Mouse (Mus musculus): ENCODE data around the gene Piezo1. TPM values are rescaled to one million over a fixed set of nuclear protein-coding genes. Genes with fewer than 3 reads are reported as not detected.
"Not testable (repeated sequence)": the region's sequence is repeated elsewhere in the genome, so short reads cannot be mapped to it uniquely, and the experiment has no call there.

Gene Piezo1
- polyA plus RNA-seq, 1 experiment from 2014 or later = 6.4 TPM

GRCm38 (mm10) chr8:122576648-122577022 is 25.5 kb upstream of the Piezo1 start, which contains the start of gene Aprt:
Aprt (minus strand) TSS chr8:122576909.
- H3K4me3 ChIP-seq = peak within 1 kb of the TSS; percentile 51
- no peak within 1 kb of the TSS for H3K27ac ChIP-seq
- WGBS = under 1% methylated on average over 39 of the region's 39 CpGs

GRCm38 (mm10) chr8:122575735-122576647 is 24.9 kb upstream of the Piezo1 start:
- peak overlapping the region; percentile 74 for H3K9ac ChIP-seq
- no peak overlapping the region for H3K27ac ChIP-seq
- peaks cover 23% of the 10 kb centered on the region for H3K36me3 ChIP-seq
- peak; percentile 45 for ATAC-seq (ENCODE audit: low FRiP score, low read depth)
- no peaks in the 10 kb centered on the region for H3K27me3 ChIP-seq (replicated peaks)
- H3K4me1 ChIP-seq = peaks cover 32% of the 10 kb centered on the region
- H3K4me2 ChIP-seq (replicated peaks) = peak overlapping the region; percentile 78
- no peaks in the 10 kb centered on the region for H3K9me3 ChIP-seq
- WGBS = 17% methylated on average over 21 of the region's 21 CpGs
- H3K4me3 ChIP-seq = peak overlapping the region; percentile 51

More at GRCm38 (mm10) chr8:122576648-122577022, 25.5 kb upstream of the Piezo1 start, which contains the start of gene Aprt:
- Histone ChIP-seq H3K27me3 (replicated peaks) (no peaks in the 10 kb centered on the region), H3K9me3 (no peaks in the 10 kb centered on the region), H3K4me1 (peaks cover 32% of the 10 kb centered on the region), H3K36me3 (peaks cover 17% of the 10 kb centered on the region), H3K4me2 (replicated peaks) (peak within 1 kb of the TSS; percentile 78), H3K9ac (peak within 1 kb of the TSS; percentile 74)
- peak; percentile 87 for ATAC-seq (ENCODE audit: low FRiP score, low read depth)

GRCm38 (mm10) chr8:122575286-122575685 is 24.2 kb upstream of the Piezo1 start:
- Histone ChIP-seq H3K4me2 (replicated peaks) (peak overlapping the region; percentile 78), H3K4me3 (no peak overlapping the region), H3K36me3 (peaks cover 30% of the 10 kb centered on the region), H3K27me3 (replicated peaks) (no peaks in the 10 kb centered on the region), H3K27ac (no peak overlapping the region), H3K4me1 (peaks cover 32% of the 10 kb centered on the region), H3K9ac (peak overlapping the region; percentile 74; the same call in 1 of the 2 replicates), H3K9me3 (no peaks in the 10 kb centered on the region)
- ATAC-seq (ENCODE audit: low FRiP score, low read depth) = no peak
- 82% methylated on average over 8 of the region's 8 CpGs for WGBS

GRCm38 (mm10) chr8:122574667-122575251 is 23.6 kb upstream of the Piezo1 start:
- WGBS = 39% methylated on average over 10 of the region's 10 CpGs

GRCm38 (mm10) chr8:122574264-122574663 is 23.1 kb upstream of the Piezo1 start:
- no peak overlapping the region for H3K27ac ChIP-seq
- no peak overlapping the region for H3K4me2 ChIP-seq (replicated peaks)
- no peaks in the 10 kb centered on the region for H3K27me3 ChIP-seq (replicated peaks)
- no peak overlapping the region for H3K4me3 ChIP-seq
- WGBS = 43% methylated on average over 3 of the region's 3 CpGs
- no peak for ATAC-seq (ENCODE audit: low FRiP score, low read depth)
- no peaks in the 10 kb centered on the region for H3K9me3 ChIP-seq
- peaks cover 36% of the 10 kb centered on the region for H3K4me1 ChIP-seq
- H3K9ac ChIP-seq = no peak overlapping the region
- H3K36me3 ChIP-seq = peaks cover 40% of the 10 kb centered on the region

More at GRCm38 (mm10) chr8:122574667-122575251, 23.6 kb upstream of the Piezo1 start:
- no peak for ATAC-seq (ENCODE audit: low FRiP score, low read depth)
- H3K4me2 ChIP-seq (replicated peaks) = peak overlapping the region; percentile 78
- no peaks in the 10 kb centered on the region for H3K9me3 ChIP-seq
- peaks cover 32% of the 10 kb centered on the region for H3K4me1 ChIP-seq
- 0 out of 2 replicates have a peak overlapping the region, but pooled peaks have one; percentile 5 for H3K9ac ChIP-seq
- no peak overlapping the region for H3K4me3 ChIP-seq
- H3K27me3 ChIP-seq (replicated peaks) = no peaks in the 10 kb centered on the region
- no peak overlapping the region for H3K27ac ChIP-seq
- H3K36me3 ChIP-seq = peaks cover 36% of the 10 kb centered on the region

- H3K4me3 ChIP-seq = no peak overlapping the region
- H3K36me3 ChIP-seq = peaks cover 40% of the 10 kb centered on the region
- no peaks in the 10 kb centered on the region for H3K27me3 ChIP-seq (replicated peaks)
- no peak overlapping the region for H3K27ac ChIP-seq
- H3K4me2 ChIP-seq (replicated peaks) = no peak overlapping the region
- H3K9ac ChIP-seq = no peak overlapping the region
- H3K4me1 ChIP-seq = peaks cover 40% of the 10 kb centered on the region
- H3K9me3 ChIP-seq = no peaks in the 10 kb centered on the region
- WGBS = 56% methylated on average over 9 of the region's 9 CpGs
- no peak for ATAC-seq (ENCODE audit: low FRiP score, low read depth)
These were observed 22.4 kb upstream of the Piezo1 start for GRCm38 (mm10) chr8:122573577-122573976.

GRCm38 (mm10) chr8:122573176-122573575 is 22.0 kb upstream of the Piezo1 start:
- 26% methylated on average over 4 of the region's 4 CpGs for WGBS
- not testable (repeated sequence) for H3K27ac ChIP-seq; H3K4me3 ChIP-seq; H3K4me2 ChIP-seq (replicated peaks); H3K9ac ChIP-seq; ATAC-seq (ENCODE audit: low FRiP score, low read depth); H3K27me3 ChIP-seq (replicated peaks); H3K9me3 ChIP-seq
- Histone ChIP-seq H3K4me1 (peaks cover 44% of the 10 kb centered on the region), H3K36me3 (peaks cover 40% of the 10 kb centered on the region)

- Histone ChIP-seq H3K4me3 (no peak overlapping the region), H3K27me3 (replicated peaks) (no peaks in the 10 kb centered on the region), H3K9me3 (no peaks in the 10 kb centered on the region), H3K36me3 (peaks cover 40% of the 10 kb centered on the region), H3K4me2 (replicated peaks) (no peak overlapping the region), H3K9ac (no peak overlapping the region), H3K27ac (no peak overlapping the region), H3K4me1 (peaks cover 46% of the 10 kb centered on the region)
- ATAC-seq (ENCODE audit: low FRiP score, low read depth) = no peak
- 93% methylated on average over 3 of the region's 3 CpGs for WGBS
These were observed 21.6 kb upstream of the Piezo1 start for GRCm38 (mm10) chr8:122572751-122573150.

- H3K36me3 ChIP-seq = peaks cover 40% of the 10 kb centered on the region
- no peak overlapping the region for H3K4me3 ChIP-seq
- no peak overlapping the region for H3K27ac ChIP-seq
- no peak overlapping the region for H3K4me2 ChIP-seq (replicated peaks)
- no peak overlapping the region for H3K9ac ChIP-seq
- WGBS = 95% methylated on average over 17 of the region's 17 CpGs
- ATAC-seq (ENCODE audit: low FRiP score, low read depth) = no peak
- no peaks in the 10 kb centered on the region for H3K27me3 ChIP-seq (replicated peaks)
- H3K9me3 ChIP-seq = no peaks in the 10 kb centered on the region
- H3K4me1 ChIP-seq = peaks cover 44% of the 10 kb centered on the region
These were observed 20.7 kb upstream of the Piezo1 start for GRCm38 (mm10) chr8:122571750-122572267.

GRCm38 (mm10) chr8:122571153-122571552 is 20.0 kb upstream of the Piezo1 start:
- 97% methylated on average over 11 of the region's 11 CpGs for WGBS
- Histone ChIP-seq H3K4me3 (no peak overlapping the region), H3K9me3 (no peaks in the 10 kb centered on the region), H3K27me3 (replicated peaks) (no peaks in the 10 kb centered on the region), H3K27ac (no peak overlapping the region), H3K36me3 (peaks cover 40% of the 10 kb centered on the region), H3K4me2 (replicated peaks) (no peak overlapping the region), H3K4me1 (peaks cover 48% of the 10 kb centered on the region), H3K9ac (no peak overlapping the region)
- no peak for ATAC-seq (ENCODE audit: low FRiP score, low read depth)

- Histone ChIP-seq H3K4me2 (replicated peaks) (no peak overlapping the region), H3K9me3 (no peaks in the 10 kb centered on the region), H3K27ac (no peak overlapping the region), H3K9ac (no peak overlapping the region), H3K4me3 (no peak overlapping the region), H3K27me3 (replicated peaks) (no peaks in the 10 kb centered on the region), H3K36me3 (peaks cover 40% of the 10 kb centered on the region), H3K4me1 (peaks cover 36% of the 10 kb centered on the region)
- WGBS = 95% methylated on average over 16 of the region's 16 CpGs
- no peak for ATAC-seq (ENCODE audit: low FRiP score, low read depth)
These were observed 18.9 kb upstream of the Piezo1 start for GRCm38 (mm10) chr8:122569996-122570395.

GRCm38 (mm10) chr8:122569329-122569728 is 18.2 kb upstream of the Piezo1 start:
- H3K9me3 ChIP-seq = no peaks in the 10 kb centered on the region
- peak overlapping the region; percentile 80 for H3K9ac ChIP-seq
- 70% methylated on average over 9 of the region's 9 CpGs for whole genome bisulfite sequencing
- H3K27ac ChIP-seq = no peak overlapping the region
- H3K4me1 ChIP-seq = peaks cover 30% of the 10 kb centered on the region
- peak overlapping the region; percentile 73 for H3K4me3 ChIP-seq
- no peaks in the 10 kb centered on the region for H3K27me3 ChIP-seq (replicated peaks)
- H3K36me3 ChIP-seq = peaks cover 38% of the 10 kb centered on the region
- no peak for ATAC-seq (ENCODE audit: low FRiP score, low read depth)
- peak overlapping the region; percentile 83 for H3K4me2 ChIP-seq (replicated peaks)
